Mouse (Mus musculus): Measurements from ENCODE around the gene Gm20388. TPM values are rescaled to one million over a fixed set of nuclear protein-coding genes. Genes with fewer than 3 reads are reported as not detected.

Gene Gm20388
- polyA plus RNA-seq, 1 experiment from 2014 or later: not detected

DNA sequence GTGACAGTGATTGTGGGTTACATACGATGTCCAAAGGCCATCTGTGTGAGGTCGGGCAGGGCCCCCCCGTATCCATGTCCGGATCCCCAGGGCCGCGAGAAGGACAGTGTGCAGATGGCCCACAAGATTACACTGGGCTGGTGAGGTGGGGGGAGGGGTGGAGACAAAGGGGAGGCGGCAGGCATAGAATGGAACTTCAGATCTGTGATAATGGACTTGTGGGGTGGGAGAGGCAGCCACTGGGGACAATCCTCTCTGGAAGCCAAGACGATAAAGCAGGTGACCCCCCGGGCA lies 425.4 kb downstream of the Gm20388 start:
- H3K36me3 ChIP-seq (replicated peaks; ENCODE audit: control insufficient read depth, insufficient read depth): no peaks in the 10 kb centered on the region
- peaks cover 22% of the 10 kb centered on the region for H3K4me1 ChIP-seq (replicated peaks; ENCODE audit: control insufficient read depth, insufficient read depth, low read length)
- 2% methylated on average over 9 of the region's 9 CpGs for WGBS
- H3K4me2 ChIP-seq (replicated peaks): no peak overlapping the region
- no peak overlapping the region for H3K4me3 ChIP-seq (replicated peaks; ENCODE audit: low read length)
- H3K9me3 ChIP-seq (ENCODE audit: control insufficient read depth, low read length): no peaks in the 10 kb centered on the region
- H3K9ac ChIP-seq: peak overlapping the region; percentile 37
- H3K27me3 ChIP-seq (ENCODE audit: control insufficient read depth, insufficient read depth, low read length): no peaks in the 10 kb centered on the region
- peak; percentile 25; the same call in 1 of the 2 replicates for ATAC-seq (ENCODE audit: low FRiP score)
- peak overlapping the region; percentile 80 for H3K27ac ChIP-seq
- no peak for DNase-seq (ENCODE audit: low spot score)

- H3K36me3 ChIP-seq (replicated peaks; ENCODE audit: control insufficient read depth, insufficient read depth): no peaks in the 10 kb centered on the region
- DNase-seq (ENCODE audit: low spot score) (no peak), ATAC-seq (ENCODE audit: low FRiP score) (no peak)
- H3K27ac ChIP-seq: no peak overlapping the region
- WGBS: 49% methylated on average over 5 of the region's 5 CpGs
- no peak overlapping the region for H3K4me3 ChIP-seq (replicated peaks; ENCODE audit: low read length)
- H3K4me1 ChIP-seq (replicated peaks; ENCODE audit: control insufficient read depth, insufficient read depth, low read length): peaks cover 22% of the 10 kb centered on the region
- H3K4me2 ChIP-seq (replicated peaks): no peak overlapping the region
- no peak overlapping the region for H3K9ac ChIP-seq
- no peaks in the 10 kb centered on the region for H3K9me3 ChIP-seq (ENCODE audit: control insufficient read depth, low read length)
- H3K27me3 ChIP-seq (ENCODE audit: control insufficient read depth, insufficient read depth, low read length): no peaks in the 10 kb centered on the region
Measured at GRCm38 (mm10) chr8:120336909-120337555, 426.4 kb downstream of the Gm20388 start.

DNA sequence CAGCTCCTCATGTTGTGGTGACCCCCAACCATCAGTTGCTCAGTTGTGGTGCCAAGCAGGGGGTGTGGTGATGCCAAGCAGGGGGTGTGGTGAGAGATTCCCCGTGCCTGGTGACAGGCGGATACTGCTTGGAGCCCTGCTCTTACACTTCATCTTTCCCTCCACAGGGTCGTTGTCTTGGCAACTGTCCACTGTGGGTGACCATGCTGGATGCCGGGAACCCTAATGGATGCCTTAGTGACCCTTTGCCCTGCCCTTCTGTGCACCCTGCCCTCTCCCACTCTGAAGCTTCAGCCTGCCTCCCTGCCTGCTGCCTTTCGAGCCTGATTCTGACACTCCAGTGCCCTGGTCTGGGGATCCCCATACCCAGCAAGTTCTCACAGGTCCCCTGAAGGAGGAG lies 427.0 kb downstream of the Gm20388 start:
- WGBS: 19% methylated on average over 5 of the region's 5 CpGs
- H3K9ac ChIP-seq: no peak overlapping the region
- ATAC-seq (ENCODE audit: low FRiP score) (no peak), DNase-seq (ENCODE audit: low spot score) (no peak)
- H3K36me3 ChIP-seq (replicated peaks; ENCODE audit: control insufficient read depth, insufficient read depth): no peaks in the 10 kb centered on the region
- H3K27ac ChIP-seq: no peak overlapping the region
- peaks cover 28% of the 10 kb centered on the region for H3K4me1 ChIP-seq (replicated peaks; ENCODE audit: control insufficient read depth, insufficient read depth, low read length)
- no peak overlapping the region for H3K4me2 ChIP-seq (replicated peaks)
- H3K27me3 ChIP-seq (ENCODE audit: control insufficient read depth, insufficient read depth, low read length): no peaks in the 10 kb centered on the region
- no peak overlapping the region for H3K4me3 ChIP-seq (replicated peaks; ENCODE audit: low read length)
- H3K9me3 ChIP-seq (ENCODE audit: control insufficient read depth, low read length): no peaks in the 10 kb centered on the region

DNA sequence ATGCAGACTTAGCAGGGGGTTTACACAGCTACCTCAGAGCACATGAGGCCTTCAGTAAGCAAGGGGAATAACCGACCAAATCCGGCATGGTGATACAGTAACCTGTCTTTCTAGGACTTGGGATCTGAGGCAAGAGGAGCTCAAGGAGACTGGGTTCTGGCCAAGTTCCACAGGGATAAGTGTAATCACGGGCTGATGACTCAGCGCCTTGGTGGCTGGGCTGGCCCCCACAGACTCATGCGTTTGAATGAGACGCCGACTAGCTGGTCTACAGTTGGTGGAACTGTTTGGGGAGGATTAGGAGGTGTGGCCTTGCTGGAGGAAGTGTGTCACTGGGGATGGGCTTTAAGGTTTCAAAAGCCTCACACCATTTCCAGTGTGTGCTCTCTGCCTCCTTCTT lies 428.0 kb downstream of the Gm20388 start:
- ATAC-seq (ENCODE audit: low FRiP score) (no peak), DNase-seq (ENCODE audit: low spot score) (no peak)
- Histone ChIP-seq H3K4me1 (replicated peaks; ENCODE audit: control insufficient read depth, insufficient read depth, low read length) (peaks cover 38% of the 10 kb centered on the region), H3K9me3 (ENCODE audit: control insufficient read depth, low read length) (no peaks in the 10 kb centered on the region), H3K27me3 (ENCODE audit: control insufficient read depth, insufficient read depth, low read length) (no peaks in the 10 kb centered on the region), H3K4me2 (replicated peaks) (no peak overlapping the region), H3K4me3 (replicated peaks; ENCODE audit: low read length) (no peak overlapping the region), H3K27ac (no peak overlapping the region), H3K9ac (no peak overlapping the region), H3K36me3 (replicated peaks; ENCODE audit: control insufficient read depth, insufficient read depth) (no peaks in the 10 kb centered on the region)
- WGBS: 95% methylated on average over 7 of the region's 7 CpGs

DNA sequence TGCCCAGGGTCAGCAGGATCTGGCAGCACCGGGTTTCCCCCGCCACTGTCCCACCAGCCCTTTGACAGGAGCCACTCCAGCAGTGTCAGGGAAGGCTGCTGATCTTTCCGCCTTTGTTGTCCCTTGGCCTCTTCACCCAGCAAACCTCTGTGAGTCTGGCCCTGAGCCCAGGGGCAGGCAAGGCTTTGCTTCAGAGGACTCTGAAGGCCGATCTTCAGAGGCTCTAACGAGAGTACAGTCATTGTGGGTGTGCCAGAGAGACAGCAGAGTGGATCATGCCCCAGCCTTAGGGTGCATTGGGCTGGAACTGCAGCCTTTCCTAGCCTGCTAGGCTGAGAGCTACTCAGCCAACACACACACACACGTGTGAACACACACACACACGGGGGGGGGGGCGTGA lies 429.1 kb downstream of the Gm20388 start:
- H3K4me1 ChIP-seq (replicated peaks; ENCODE audit: control insufficient read depth, insufficient read depth, low read length): peaks cover 45% of the 10 kb centered on the region
- H3K27ac ChIP-seq: no peak overlapping the region
- 44% methylated on average over 7 of the region's 8 CpGs for WGBS
- H3K36me3 ChIP-seq (replicated peaks; ENCODE audit: control insufficient read depth, insufficient read depth): no peaks in the 10 kb centered on the region
- no peak for ATAC-seq (ENCODE audit: low FRiP score)
- H3K9ac ChIP-seq: no peak overlapping the region
- no peaks in the 10 kb centered on the region for H3K27me3 ChIP-seq (ENCODE audit: control insufficient read depth, insufficient read depth, low read length)
- no peak overlapping the region for H3K4me3 ChIP-seq (replicated peaks; ENCODE audit: low read length)
- no peak for DNase-seq (ENCODE audit: low spot score)
- H3K4me2 ChIP-seq (replicated peaks): no peak overlapping the region
- no peaks in the 10 kb centered on the region for H3K9me3 ChIP-seq (ENCODE audit: control insufficient read depth, low read length)

DNA sequence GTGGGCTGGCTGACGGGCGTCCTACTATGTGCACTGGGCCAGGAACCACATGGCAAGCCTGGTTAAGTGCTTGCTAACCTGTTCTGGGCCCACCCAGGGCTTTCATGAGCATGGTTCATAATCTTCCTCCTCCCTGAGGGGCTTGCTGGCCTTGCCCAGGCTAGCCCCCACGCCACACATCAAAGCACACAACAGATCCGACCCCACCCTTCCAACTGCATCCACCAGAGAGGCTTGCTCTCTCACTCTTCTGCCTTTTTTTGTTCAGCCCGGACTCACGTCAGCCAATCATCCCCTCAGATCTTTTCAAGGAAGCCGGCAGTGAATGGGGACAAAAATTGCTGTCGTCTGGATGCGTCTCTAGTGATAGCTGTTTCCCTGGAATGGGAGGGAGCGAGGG lies 430.5 kb downstream of the Gm20388 start:
- ATAC-seq (ENCODE audit: low FRiP score) (no peak), DNase-seq (ENCODE audit: low spot score) (no peak)
- 43% methylated on average over 10 of the region's 10 CpGs for WGBS
- Histone ChIP-seq H3K36me3 (replicated peaks; ENCODE audit: control insufficient read depth, insufficient read depth) (no peaks in the 10 kb centered on the region), H3K4me2 (replicated peaks) (no peak overlapping the region), H3K27ac (no peak overlapping the region), H3K4me3 (replicated peaks; ENCODE audit: low read length) (no peak overlapping the region), H3K27me3 (ENCODE audit: control insufficient read depth, insufficient read depth, low read length) (no peaks in the 10 kb centered on the region), H3K4me1 (replicated peaks; ENCODE audit: control insufficient read depth, insufficient read depth, low read length) (peaks cover 42% of the 10 kb centered on the region), H3K9me3 (ENCODE audit: control insufficient read depth, low read length) (no peaks in the 10 kb centered on the region), H3K9ac (no peak overlapping the region)

DNA sequence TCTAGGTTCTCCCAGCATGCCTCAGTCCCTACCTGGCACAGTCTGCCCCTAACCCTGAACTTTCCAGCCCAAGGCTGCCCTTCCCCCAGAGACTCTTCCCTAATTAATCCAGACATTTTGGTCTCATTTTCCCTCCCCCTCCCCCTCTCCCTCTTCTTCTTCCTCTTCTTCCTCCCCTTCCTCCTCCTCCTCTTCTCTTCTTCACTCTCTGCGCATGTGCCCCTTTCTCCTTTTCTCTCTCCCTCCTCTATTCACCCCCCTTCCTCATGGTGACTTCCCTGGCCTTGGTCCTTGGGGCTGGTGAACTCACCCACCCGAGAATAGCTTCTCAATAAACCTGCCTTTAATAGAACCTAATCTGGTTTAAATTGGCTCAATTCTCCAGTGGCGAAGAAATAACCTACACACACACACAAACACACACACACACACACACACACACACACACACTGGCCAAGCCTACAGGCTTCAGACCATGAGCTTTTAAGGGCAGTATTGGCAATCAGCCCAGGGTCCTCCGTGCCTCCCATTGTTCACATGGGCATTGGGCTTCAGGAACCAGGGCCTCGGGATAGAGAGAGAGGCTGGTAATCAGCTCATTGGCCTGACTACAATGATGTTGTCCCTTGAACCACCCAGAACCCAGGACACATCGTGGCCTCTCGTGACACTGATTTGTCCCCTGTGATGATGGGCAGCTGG lies 432.4 kb downstream of the Gm20388 start:
- Histone ChIP-seq H3K9ac (no peak overlapping the region), H3K27ac (peak overlapping the region; percentile 15; the same call in 1 of the 2 replicates), H3K36me3 (replicated peaks; ENCODE audit: control insufficient read depth, insufficient read depth) (no peaks in the 10 kb centered on the region), H3K9me3 (ENCODE audit: control insufficient read depth, low read length) (no peaks in the 10 kb centered on the region), H3K4me3 (replicated peaks; ENCODE audit: low read length) (no peak overlapping the region), H3K4me1 (replicated peaks; ENCODE audit: control insufficient read depth, insufficient read depth, low read length) (peaks cover 56% of the 10 kb centered on the region), H3K4me2 (replicated peaks) (no peak overlapping the region), H3K27me3 (ENCODE audit: control insufficient read depth, insufficient read depth, low read length) (no peaks in the 10 kb centered on the region)
- ATAC-seq (ENCODE audit: low FRiP score): no peak
- DNase-seq (ENCODE audit: low spot score): peak; percentile 60
- WGBS: 38% methylated on average over 7 of the region's 7 CpGs

GRCm38 (mm10) chr8:120343582-120343981 lies 432.9 kb downstream of the Gm20388 start:
- Histone ChIP-seq H3K27me3 (ENCODE audit: control insufficient read depth, insufficient read depth, low read length) (no peaks in the 10 kb centered on the region), H3K36me3 (replicated peaks; ENCODE audit: control insufficient read depth, insufficient read depth) (no peaks in the 10 kb centered on the region), H3K4me1 (replicated peaks; ENCODE audit: control insufficient read depth, insufficient read depth, low read length) (peaks cover 62% of the 10 kb centered on the region), H3K9ac (no peak overlapping the region), H3K4me2 (replicated peaks) (no peak overlapping the region), H3K4me3 (replicated peaks; ENCODE audit: low read length) (no peak overlapping the region), H3K27ac (peak overlapping the region; percentile 15; the same call in 1 of the 2 replicates), H3K9me3 (ENCODE audit: control insufficient read depth, low read length) (no peaks in the 10 kb centered on the region)
- no peak for ATAC-seq (ENCODE audit: low FRiP score)
- no peak for DNase-seq (ENCODE audit: low spot score)
- WGBS: 29% methylated on average over 12 of the region's 12 CpGs

DNA sequence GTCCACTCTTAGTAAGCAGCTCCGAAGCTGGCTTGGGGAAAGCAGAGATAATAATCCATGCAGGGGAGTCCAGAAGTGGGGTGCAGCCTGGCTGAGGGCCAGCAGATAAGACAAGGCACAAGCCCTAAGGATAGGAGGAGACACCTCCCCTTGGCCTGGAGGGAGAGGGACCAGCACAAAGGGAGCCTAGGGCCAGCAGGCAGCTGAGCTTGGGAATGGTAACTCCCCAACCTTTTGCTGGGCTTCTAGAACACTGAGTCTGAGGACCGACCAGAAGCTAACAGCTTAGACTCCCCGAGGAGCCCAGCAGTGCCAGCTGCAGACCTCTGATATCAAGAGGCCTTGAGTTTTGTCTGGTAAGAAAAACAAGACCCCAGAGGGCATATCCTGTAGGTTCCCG lies 433.5 kb downstream of the Gm20388 start:
- Histone ChIP-seq H3K27me3 (ENCODE audit: control insufficient read depth, insufficient read depth, low read length) (no peaks in the 10 kb centered on the region), H3K9me3 (ENCODE audit: control insufficient read depth, low read length) (no peaks in the 10 kb centered on the region), H3K9ac (no peak overlapping the region), H3K4me3 (replicated peaks; ENCODE audit: low read length) (no peak overlapping the region), H3K4me1 (replicated peaks; ENCODE audit: control insufficient read depth, insufficient read depth, low read length) (peaks cover 68% of the 10 kb centered on the region), H3K4me2 (replicated peaks) (no peak overlapping the region), H3K27ac (peak overlapping the region; percentile 15), H3K36me3 (replicated peaks; ENCODE audit: control insufficient read depth, insufficient read depth) (no peaks in the 10 kb centered on the region)
- DNase-seq (ENCODE audit: low spot score) (no peak), ATAC-seq (ENCODE audit: low FRiP score) (no peak)
- 28% methylated on average over 4 of the region's 4 CpGs for WGBS
